Mouse (Mus musculus): Measurements from ENCODE around the gene Pde4d.

Pde4d gene

DNA sequence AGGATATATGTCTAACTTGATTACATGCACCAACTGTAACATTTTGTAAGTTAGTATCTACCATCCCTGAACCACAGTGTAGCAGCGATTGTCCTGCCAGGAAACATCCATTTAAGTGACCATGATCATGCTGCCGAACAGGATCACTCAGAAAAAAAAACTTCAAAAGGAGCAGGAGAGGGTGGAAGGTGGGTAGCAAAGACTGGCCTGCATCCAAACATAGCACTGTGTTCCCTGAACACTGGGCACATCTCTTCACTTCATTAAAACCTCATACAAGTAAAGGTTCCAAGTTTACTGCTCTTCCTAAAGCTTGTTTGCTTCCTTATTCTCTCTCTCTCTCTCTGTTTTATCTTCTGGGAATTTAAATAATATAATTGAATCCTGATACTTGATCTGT lies 1256.4 kb downstream of the Pde4d start:
- no peak for DNase-seq (ENCODE audit: low spot score)

DNA sequence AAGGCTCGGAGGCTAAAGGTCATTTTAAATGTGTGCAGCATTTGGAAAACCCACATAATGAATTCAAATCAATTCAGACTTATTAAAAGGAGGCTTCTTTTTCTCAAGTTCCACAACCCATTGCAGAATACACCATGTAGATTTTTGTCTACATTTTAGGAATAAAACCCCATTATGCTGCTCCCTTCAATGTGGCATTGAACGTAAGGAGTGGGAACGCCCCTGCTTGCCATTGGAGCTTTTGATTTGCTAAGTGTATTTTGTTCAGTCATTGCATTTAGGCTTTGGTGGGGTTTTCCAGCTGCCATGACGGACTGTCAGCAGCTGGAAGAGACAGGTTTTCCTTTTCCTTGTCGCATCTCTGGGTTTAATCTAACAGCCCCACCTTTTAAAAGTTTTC lies 1256.8 kb downstream of the Pde4d start:
- no peak for DNase-seq (ENCODE audit: low spot score)

DNA sequence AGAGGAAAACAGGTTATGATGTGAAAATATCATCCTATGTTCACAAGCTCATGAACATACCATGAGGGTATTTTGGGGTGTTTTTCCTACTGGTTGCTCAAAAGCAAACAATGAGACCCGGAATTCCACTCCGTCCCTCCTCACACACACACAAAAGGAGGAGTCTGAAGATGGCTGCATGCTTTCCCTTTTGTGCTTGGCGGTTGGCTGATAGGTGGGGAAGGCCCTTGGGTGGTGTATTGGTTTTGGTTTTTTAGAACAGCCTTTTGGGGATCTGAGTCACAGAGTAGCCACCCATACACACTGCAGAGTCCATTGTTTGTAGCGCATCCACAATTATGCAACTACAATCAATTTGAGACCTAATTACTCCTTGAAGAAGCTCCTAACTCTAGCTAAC lies 1257.4 kb downstream of the Pde4d start:
- no peak for DNase-seq (ENCODE audit: low spot score)

DNA sequence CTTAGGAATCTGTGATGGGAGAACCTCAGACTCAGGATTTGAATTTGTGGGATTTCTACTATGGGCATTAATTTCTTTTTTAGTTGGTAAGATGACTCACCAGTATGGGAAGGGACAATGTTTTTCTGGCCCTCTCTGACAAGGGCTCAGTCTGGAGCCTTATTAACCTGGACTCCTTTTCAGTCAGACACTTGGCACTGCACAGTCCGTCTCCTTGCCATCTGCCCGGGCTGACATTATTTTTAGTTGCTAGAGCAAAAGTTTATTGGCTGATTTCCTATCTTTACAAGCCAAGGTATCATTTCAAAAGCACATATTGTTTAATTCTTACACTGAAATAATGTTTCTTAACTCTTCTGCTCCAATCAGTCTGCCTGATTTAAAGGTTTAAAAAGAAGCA lies 1258.6 kb downstream of the Pde4d start:
- DNase-seq (ENCODE audit: low spot score): no peak

DNA sequence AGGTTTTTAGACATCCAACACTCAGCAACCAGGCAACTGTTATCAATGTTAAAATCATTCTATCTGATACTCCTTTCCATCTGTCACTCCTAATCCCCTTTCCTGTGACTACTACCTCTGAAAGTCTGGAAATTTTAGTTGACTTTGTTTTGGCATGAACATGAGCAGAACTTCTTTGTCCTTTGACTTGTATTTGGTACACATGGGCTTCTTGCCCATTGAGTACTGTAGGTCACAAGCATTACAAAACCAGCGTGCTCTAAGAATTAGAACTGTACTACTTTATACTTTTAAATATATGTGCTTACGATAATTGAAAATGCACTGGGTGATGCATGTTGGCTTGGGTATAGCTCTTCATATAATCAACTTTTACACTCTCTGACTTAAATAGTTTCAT lies 1264.8 kb downstream of the Pde4d start:
- DNase-seq (ENCODE audit: low spot score): no peak

DNA sequence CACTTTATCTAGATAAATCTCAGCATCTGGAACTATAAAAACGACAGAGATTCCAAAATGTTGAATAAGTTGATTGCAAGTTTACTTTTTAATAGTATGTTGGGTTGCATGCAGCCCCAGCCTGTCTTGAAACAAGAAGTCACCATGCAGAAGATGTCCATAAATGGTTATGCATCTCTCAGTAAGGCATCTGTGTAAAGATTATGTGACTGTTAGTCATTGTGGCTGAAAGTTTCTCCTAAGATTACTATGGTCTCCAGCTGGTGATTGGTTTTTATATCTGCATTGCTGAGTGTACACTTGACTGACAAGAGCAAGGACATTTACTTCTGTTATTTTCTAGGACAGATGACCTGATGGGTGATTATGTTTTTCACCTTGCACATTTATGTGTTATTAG lies 1265.6 kb downstream of the Pde4d start:
- no peak for DNase-seq (ENCODE audit: low spot score)

DNA sequence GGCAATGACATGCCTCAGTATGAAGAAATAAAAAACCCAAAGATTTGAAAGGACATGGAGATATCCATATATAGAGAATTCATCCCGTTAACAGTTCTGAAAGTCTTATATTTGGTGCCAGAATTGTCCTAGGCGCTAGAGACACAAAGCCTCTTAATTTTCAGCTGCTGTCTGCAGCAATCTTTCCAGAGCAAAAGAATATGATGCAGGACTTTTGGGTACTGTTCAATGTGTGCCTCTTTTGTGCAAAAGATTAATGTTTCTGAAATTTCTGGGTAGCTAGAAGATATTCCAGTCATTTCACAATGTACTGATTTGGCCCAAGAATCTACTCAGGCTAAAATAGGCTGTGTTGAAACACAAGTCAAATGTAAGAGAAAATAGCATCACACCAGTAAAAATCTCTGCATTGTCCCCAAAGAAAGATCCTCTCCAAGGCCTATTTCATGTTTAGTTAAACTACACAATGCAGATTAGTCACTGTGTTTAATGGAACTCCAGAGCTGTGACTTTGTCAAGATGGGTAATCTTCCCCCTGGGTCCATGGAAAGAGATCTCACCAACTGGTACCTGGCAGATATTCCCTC lies 1270.5 kb downstream of the Pde4d start:
- DNase-seq (ENCODE audit: low spot score): no peak

DNA sequence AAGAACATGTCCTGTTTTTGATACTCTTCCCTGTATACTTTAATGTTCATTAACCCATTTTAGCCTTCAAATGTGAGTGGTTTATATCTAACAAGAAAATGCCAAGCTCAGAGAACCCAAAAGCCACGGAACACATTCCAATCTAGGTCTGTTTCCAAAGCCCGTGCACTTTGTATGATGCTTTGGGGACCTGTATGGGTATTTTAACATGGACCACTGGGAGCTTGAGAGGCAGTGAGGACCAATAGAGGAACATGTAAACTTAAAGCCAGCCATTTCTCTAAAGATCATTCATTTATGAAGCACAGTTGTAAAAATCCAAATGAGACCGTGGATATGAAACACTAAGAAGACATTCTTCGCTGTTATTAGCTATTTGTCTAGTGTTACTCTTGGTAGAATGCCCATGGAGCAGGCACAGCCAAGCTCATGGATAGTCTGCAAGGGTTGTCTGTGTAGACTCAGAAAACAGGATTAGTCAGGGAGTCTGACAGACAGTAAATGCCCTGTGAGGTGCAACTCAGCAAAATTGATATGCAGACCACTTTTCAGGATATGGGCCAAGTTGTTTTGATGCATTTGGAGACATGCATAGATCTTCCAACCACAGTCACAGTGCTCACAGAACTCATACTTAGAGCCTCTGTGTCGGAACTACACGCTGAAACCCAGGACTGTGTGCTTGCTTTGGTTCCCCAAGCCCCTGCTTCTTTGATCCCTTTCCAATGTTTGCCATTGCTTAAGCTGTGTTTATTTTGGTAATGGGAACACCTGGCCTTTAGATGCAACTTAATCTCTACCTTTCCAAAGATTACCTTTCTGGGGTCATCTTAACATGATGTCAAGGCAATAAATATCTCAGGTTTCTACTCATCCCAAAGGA lies 1272.7 kb downstream of the Pde4d start:
- DNase-seq (ENCODE audit: low spot score): no peak

DNA sequence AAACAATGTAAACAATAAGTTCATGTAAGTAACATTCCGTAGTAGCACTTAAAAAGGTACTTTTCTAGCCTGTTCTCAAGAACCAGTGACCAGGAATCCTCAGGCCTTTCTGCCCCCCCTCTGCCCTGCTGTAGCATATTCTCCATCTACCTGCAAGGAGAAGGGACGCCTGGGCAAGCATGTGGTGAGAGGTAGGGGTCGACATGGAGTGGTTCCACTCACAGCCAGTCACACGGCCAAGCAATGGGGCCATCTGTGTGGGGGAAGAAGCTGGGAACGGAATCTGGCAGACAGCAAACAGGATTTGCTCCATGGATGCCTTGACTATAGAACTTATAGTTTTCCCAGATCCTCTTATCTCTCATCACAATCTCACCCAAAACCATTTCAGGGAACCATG lies 1277.6 kb downstream of the Pde4d start:
- no peak for DNase-seq (ENCODE audit: low spot score)

DNA sequence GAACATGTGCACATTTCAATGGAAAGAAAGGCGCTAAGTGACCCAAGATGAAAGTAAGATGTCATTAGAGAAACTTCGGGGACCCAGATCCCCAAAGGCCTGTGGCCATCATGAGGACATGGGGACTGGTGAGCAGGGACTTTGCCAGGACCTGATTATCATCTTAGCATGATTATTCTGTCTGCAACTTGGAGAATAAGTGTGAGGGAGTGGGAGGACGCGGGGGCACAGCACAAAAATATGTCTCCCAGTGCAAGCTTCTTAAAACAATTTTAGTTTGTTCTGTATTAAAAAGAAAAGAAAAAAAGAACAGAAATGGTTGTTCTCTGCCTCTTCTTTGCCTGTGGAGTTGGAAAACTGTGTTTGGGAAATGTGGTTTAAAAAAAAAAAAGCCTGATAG lies 1279.9 kb downstream of the Pde4d start:
- no peak for DNase-seq (ENCODE audit: low spot score)

DNA sequence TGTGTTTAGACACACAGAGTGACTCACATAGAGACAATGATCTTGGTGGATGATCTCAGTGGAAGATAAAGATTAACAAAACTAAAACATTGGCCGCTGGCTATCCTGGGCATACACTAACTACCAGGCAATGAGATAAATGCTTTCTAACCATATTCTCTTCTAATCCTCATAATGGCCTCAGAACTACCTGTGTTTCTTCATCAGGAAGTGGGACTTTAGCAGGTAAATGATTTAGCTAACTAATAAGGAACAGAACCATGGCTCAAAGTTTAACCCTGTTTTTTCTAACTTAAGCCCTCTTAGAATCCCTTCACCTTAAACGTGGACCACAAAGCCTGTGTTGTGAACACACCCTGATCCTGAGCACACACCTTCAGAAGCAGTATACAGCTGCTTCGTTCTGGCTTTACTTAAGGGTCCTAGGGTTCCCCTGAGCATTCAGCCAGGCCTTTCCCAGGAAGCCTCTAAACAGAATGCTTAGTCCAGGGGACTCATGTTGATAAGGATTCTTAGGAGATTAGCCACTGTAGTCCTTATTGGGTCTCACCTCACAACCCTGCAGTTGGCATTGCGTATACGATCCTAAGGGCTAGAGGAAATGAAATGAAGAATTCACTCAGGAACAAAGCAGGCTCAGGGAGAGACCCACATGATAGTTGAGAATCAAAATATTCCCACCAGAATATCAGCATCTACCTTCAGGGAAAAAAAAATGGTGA lies 1283.1 kb downstream of the Pde4d start:
- no peak for DNase-seq (ENCODE audit: low spot score)

DNA sequence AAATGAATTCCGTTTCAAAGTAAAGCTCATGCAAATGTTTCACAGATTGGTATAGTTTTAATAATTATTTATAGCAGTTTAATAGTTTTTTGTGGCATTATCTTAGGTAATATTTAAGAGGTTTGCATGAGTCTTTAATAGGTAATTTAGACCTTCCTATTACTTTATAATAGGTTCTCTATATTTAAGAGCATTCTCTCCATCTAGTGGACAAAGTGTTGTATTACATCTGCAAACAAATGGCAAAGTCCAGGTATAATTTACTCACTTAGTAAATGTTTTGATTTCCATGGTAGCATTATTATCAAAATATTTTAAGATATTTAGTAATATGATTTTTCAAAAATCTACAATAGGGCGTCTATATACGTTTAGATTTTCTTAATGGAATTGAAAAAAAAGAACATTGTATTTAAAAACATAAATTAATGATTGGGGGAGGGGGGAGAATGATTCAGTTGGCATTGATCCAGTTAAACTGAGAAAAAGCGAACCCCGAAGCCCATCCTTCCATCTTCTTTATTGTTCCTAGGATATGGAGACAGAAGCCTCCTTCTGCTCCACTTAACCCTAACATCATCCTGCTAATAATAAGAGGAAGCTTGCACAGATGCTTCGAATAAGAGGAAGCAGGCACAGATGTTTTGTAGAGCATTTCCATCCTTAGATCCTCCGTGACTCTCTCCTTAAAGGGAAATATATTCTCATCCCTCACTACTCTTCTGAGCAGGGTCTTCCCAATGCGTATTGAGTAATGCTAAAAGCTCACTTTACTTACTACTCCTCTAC lies 1286.7 kb downstream of the Pde4d start:
- peak; percentile 68 for DNase-seq (ENCODE audit: low spot score)

DNA sequence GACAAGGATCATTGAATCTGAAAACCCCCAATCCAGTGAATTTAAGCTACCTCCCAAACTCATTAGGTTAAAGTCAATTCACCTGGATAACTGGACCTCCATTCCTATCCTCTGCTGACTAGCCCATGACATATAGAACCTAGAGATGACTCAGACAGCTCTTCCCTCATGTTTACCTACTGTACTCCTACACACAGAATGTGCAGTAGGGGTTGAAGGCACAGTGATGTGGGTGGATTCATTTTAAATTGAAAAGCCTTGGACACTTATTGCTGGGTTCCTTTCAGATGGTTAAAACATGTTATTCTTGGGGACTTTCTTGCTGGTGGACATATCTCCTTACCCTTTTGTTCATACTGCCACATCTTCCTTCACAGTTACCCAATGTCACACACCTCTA lies 1296.7 kb downstream of the Pde4d start:
- no peak for DNase-seq (ENCODE audit: low spot score)

DNA sequence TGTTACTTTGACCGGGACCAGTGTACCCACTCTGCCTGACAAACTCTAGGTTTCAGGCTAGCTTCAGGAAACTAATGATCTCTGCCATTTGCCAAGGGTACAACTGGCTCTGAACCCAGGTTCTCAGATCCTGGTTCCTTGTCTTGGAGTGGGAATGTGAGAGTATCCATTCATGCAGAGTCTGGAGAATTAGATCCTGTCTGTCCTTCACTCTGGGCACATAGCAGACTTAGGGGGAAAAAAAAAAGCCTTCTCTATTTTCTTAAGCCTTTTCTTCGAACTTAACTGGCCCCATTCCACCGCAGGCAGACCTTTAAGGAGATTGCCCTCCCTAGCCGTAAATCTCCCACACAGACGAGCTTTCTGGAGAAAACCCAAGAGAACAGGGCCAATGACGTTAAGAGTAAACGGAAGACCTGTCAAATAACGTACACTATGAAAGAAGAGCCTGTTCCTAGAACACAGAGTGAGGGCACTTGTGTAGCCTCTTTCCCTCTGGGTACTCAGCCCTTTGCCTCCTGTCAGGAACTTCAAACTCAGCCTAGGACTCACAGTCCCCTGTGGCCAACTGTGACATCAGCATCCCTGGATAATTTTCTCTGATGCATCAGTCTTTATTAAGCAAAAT lies 1302.6 kb downstream of the Pde4d start:
- peak; percentile 24 for DNase-seq (ENCODE audit: low spot score)

DNA sequence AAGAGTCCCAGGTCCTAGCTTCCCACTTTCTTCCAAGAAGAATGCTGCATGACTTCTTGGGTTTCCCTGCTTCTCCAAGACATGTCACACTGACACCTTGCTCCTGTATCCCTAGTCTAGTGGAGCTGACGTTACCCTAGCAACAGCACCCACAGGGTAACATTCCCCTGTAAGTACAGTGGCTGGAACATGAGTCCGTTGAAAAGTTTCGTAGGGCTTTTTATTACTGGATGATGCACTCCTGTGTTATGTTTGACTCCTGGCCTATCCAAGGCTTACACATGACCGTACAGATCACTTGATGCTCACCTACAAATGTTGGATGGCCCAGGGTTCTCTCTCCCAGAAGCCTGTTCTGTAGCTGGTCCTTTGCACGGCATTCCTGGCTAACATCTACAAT lies 1307.1 kb downstream of the Pde4d start:
- no peak for DNase-seq (ENCODE audit: low spot score)

DNA sequence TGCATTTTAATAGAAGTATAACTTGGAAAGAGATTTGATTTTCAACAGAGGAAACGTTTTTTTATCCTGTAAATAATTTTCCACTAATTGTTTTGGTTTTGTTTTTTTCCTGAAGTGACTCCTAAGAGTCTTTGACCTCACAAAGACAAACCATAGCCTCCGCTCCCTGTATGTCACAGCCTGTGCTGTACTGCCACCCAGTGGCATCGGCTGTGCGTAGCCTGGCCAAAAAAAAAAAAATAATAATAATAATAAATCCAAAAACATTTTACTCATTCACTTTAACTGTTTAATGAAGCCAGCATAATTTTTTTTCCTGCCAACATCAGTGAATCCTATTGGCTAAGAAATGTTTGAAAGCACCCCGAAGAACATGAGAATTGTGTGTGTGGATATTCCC lies 1309.5 kb downstream of the Pde4d start:
- peak; percentile 64 for DNase-seq (ENCODE audit: low spot score)

DNA sequence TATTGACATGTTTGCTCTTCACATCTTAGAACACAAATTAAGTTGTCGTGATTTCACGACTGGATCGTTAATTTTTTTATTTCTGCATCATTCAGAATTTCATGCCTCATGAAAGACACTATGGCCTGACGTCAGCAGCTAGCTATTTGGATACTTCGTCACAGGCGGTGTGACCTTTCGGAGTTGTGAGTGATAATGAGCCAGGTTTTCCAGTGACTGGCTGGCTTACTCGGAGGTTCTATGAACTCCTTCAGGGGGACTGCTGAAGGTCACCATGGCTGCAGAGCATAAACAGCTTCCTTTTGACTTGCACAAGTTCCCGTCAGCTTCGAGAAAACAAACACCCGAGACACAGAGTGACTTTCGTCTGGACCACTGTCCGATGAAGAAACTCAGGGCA lies 1311.3 kb downstream of the Pde4d start:
- no peak for DNase-seq (ENCODE audit: low spot score)

DNA sequence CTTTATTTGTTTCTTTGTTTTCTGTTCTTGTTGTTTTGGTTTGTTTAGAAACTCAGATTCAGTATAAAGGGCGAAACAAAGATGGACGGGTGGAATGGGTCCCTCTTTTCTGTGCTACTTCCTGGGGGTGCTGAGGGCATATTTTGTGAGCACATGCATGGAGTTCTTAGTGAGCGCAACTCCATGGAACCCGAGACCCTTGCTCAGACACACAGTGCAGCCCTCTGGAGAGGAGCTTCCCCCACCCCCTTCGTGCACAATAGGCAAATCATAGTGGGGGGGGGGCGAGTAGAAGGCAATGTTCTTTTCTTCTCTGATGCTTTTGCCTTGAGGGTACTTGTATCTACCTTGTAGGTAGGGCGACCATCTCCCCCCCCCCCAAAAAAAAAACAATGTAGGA lies 1325.0 kb downstream of the Pde4d start:
- DNase-seq (ENCODE audit: low spot score): no peak

DNA sequence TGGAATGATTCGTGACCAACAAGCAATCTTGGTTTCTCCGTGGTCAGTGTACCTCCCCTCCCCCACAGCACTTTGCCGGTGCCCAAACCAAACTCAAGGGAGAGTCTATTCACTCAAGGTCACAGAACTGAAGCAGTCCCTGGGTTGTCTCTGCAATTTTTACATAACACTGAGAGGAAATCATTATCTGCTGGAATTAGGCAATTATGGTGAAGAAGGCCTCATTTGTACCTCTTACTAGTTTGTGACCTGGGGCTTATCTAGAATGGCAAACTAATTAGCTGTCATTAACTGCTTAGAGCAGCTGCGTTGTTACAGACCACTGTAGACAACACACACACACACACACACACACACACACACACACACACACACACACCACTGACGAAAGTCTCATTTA lies 1325.4 kb downstream of the Pde4d start:
- peak; percentile 44 for DNase-seq (ENCODE audit: low spot score)

DNA sequence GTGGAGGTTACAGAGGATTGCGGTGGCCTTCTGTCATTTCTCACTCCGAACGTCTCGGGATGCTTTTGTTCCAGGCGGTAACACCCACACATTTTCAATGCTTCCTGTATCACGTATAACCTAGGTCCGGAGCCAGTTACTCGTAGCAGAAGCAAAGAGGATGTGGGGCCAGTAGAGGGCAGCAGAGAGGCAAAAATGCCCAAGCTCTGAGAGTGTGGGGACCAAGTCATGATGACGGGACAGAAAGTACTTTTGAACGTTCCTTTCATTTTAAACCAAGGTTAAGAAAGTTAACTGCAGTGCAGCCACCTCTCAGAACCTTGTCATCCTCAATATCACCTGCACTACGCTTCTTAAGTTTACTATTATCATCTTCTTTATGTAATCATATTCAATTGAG lies 1326.4 kb downstream of the Pde4d start:
- peak; percentile 98 for DNase-seq (ENCODE audit: low spot score)

DNA sequence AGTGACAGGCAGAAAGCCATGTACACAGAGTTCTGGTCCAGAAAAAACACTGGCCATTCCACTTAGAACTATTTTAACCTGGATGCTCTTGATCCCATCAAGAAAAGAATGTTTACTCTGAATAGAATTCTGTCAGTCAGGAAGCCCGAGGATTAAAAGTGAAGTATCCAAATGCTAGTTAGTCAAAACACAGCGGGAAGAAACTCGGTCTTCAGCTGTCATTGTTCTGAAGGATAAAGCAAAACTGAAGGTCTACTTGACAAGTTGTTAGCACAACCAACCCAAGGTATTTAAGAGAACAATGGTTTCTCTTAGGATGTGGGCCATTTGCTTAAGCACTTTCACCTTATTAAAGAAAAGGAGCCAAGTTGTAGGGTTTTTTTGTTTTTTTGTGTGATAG lies 1327.2 kb downstream of the Pde4d start:
- DNase-seq (ENCODE audit: low spot score): no peak

DNA sequence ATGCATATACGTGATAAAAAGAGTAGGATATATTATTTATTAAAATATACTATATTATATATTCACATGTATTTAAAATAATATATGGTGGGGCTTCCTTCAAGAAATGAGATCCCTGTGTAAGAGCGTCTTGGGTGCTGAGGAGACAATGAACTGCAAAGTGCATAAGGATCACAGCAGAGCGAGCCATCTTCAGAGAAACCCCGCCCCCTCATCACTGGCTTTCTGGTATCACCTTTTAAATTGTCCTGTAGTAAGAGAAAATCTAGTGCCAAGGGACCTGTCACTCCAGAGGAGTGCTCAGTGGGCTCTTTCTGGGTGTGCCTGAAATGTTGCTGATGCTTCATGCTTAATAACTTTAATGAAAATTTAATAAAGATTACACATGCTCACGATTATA lies 1327.7 kb downstream of the Pde4d start:
- no peak for DNase-seq (ENCODE audit: low spot score)
